Mouse (Mus musculus): Measurements from ENCODE around the gene Fam173b.

GRCm38 (mm10) chr15:31565786-31566185 is 35.9 kb upstream of the Fam173b start:
- TF ChIP-seq CTCF (conservative IDR thresholded peaks at IDR 0.05; ENCODE audit: low read length), result no peak
- no peak for TF ChIP-seq NANOG (IDR thresholded peaks at IDR 0.05; ENCODE audit: borderline replicate concordance, low read length)
- TF ChIP-seq POU5F1 (IDR thresholded peaks at IDR 0.05; ENCODE audit: borderline replicate concordance, low read length), result no peak
